Mouse (Mus musculus) limb, embryonic 11.5 days (tissue): Measurements from ENCODE around the gene Arpc4. TPM values are rescaled to one million over a fixed set of nuclear protein-coding genes. Genes with fewer than 3 reads are reported as not detected.

Source experiments
- ATAC-seq: fragments of 200-750 bp; cut with Nextera tagmentation; 2 replicates; pipeline ENCODE4 v1.8.0; 2017; ENCODE audit warnings: low read depth; ENCODE audit not compliant: insufficient number of reproducible peaks, low FRiP score, low TSS enrichment
- DNase-seq: peaks from one replicate; pipeline ENCODE4 v3.0.0-alpha.2; 2015; ENCODE audit warnings: low spot score
- H3K27ac ChIP-seq: fragments of 300-500 bp; sonication (generic); replicated peaks from 2 replicates; pipeline ENCODE4 v1.5.1; 2014; ENCODE audit warnings: low read depth, mild to moderate bottlenecking, low read length
- H3K27me3 ChIP-seq: fragments of 300-500 bp; sonication (generic); 2 replicates; pipeline ENCODE4 v1.6.1; 2014; ENCODE audit warnings: mild to moderate bottlenecking, low read length, mixed read lengths; ENCODE audit not compliant: control insufficient read depth, insufficient read depth
- H3K36me3 ChIP-seq: fragments of 300-500 bp; sonication (generic); 2 replicates; pipeline ENCODE4 v1.6.1; 2014; ENCODE audit warnings: mild to moderate bottlenecking, low read length, moderate library complexity, mixed read lengths; ENCODE audit not compliant: control insufficient read depth, insufficient read depth
- H3K4me1 ChIP-seq: fragments of 300-500 bp; sonication (generic); 2 replicates; pipeline ENCODE4 v1.6.1; 2014; ENCODE audit warnings: low read length, mixed read lengths; ENCODE audit not compliant: control insufficient read depth, insufficient read depth
- H3K4me2 ChIP-seq: fragments of 300-500 bp; sonication (generic); 2 replicates; pipeline ENCODE4 v1.6.1; 2014; ENCODE audit warnings: low read depth, mild to moderate bottlenecking, moderate library complexity; ENCODE audit not compliant: severe bottlenecking
- H3K4me3 ChIP-seq: fragments of 300-500 bp; sonication (generic); 2 replicates; pipeline ENCODE4 v1.5.1; 2014; ENCODE audit warnings: low read depth, low read length
- H3K9ac ChIP-seq: fragments of 300-500 bp; sonication (generic); 2 replicates; pipeline ENCODE4 v1.6.1; 2014; ENCODE audit warnings: mild to moderate bottlenecking, low read length
- H3K9me3 ChIP-seq: fragments of 300-500 bp; sonication (generic); 2 replicates; pipeline ENCODE4 v1.6.1; 2016; ENCODE audit warnings: low read length; ENCODE audit not compliant: control insufficient read depth
- WGBS: fragments of 180-500 bp; shearing (Covaris S2); extraction: QIAGEN DNeasy Blood & Tissue Kit; methylation state at CpG from one replicate; pipeline ENCODE4 v1.1.7; 2014; 5-methylcytosine and 5-hydroxymethylcytosine counted together
- polyA plus RNA-seq: library from polyadenylated mRNA; unstranded; fragments of >200 nt; fragmentation: Nextera tagmentation; extraction: Ambion mirVana; gene quantifications from 2 replicates; pipeline ENCODE4 v1.2.1, GENCODE M21; 2014

The Arpc4 gene
- polyA plus RNA-seq, 1 experiment from 2014 or later = 197 TPM

DNA sequence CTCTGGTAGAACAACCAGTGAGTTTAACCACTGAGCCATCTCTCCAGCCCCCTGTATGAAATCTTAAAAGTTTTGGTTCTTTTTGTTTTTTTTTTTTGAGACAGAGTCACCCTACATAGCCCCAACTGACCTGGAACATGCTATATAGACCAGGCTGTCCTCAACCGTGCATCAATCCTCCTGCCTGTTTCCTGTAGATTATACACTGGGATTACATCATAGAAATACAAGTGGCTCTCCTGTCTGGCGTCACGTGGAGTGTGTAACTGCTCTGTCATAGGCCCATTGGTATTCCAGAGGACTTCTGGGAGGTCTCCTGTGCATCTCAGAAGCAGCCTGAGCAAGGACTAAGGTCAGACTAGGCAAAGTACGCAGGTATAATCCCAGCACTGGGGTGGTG lies 45.1 kb downstream of the Arpc4 start:
- H3K9me3 ChIP-seq = no peaks in the 10 kb centered on the region
- H3K27ac ChIP-seq = no peak overlapping the region
- 90% methylated on average over 4 of the region's 4 CpGs for WGBS
- H3K9ac ChIP-seq = no peak overlapping the region
- ATAC-seq = no peak
- no peak for DNase-seq
- H3K36me3 ChIP-seq = no peaks in the 10 kb centered on the region
- no peak overlapping the region for H3K4me2 ChIP-seq
- no peak overlapping the region for H3K4me3 ChIP-seq
- H3K4me1 ChIP-seq = peaks cover 5% of the 10 kb centered on the region; the same call in 1 of the 2 replicates
- H3K27me3 ChIP-seq = no peaks in the 10 kb centered on the region

DNA sequence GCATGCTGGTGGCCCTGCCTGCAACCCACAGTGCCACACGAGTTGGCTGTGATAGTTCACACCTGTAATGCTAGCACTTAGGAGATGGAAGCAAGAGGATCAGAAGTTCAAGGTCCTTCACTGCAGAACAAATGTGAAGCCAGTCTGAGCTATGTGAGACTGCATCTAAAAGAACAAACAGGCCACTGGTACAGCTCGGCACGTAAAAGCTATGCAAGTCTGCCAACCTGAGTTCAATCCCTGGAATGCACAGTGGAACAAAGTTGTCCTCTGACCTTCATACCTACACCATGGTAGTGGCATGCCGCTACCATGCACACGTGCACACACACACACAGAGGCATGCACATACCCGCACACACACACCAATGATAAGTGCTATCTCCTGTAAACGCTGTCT lies 46.3 kb downstream of the Arpc4 start:
- no peak overlapping the region for H3K4me3 ChIP-seq
- 85% methylated on average over 7 of the region's 7 CpGs for WGBS
- H3K4me1 ChIP-seq = no peaks in the 10 kb centered on the region
- ATAC-seq (no peak), DNase-seq (no peak)
- H3K9ac ChIP-seq = no peak overlapping the region
- no peaks in the 10 kb centered on the region for H3K9me3 ChIP-seq
- no peak overlapping the region for H3K4me2 ChIP-seq
- no peaks in the 10 kb centered on the region for H3K36me3 ChIP-seq
- H3K27ac ChIP-seq = no peak overlapping the region
- H3K27me3 ChIP-seq = no peaks in the 10 kb centered on the region

DNA sequence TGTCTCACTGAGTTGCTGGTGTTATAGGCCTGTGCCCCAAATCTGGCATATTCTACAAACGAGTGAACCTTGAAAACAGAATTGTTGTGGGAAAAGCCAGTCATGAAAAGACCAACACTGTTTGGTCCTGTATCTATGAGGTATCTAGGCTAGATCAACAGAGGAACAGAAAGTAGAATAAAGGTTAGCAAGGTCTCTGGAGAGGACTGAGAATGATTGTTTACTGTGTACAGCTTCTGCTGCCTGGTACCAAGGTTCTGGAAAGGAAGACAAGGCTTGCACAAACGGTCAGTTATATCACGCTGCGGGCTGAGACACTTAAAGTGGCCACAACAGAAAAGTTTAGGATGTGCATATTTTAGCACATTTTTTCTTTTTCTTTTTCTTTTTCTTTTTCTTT lies 48.8 kb downstream of the Arpc4 start:
- DNase-seq = no peak
- 89% methylated on average over 4 of the region's 4 CpGs for WGBS

DNA sequence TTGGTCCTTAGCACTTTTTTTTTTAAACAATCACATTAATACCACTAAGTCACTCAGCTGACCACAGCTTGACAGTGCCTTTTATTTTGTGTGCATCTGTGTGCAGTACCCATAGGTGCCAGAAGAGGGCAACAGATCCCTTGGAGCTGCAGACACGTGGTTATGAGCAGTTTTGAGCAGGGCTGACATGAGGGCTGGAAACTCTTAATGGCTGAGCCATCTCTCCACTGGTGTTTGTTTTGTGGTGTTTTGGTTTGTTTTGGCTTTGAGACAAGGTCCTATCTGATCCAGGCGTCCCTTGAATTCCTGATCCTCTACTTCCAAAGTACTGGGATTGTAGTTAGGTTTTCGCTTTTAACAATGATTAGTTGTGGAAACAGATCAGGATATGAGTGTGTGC lies 49.5 kb downstream of the Arpc4 start:
- 60% methylated on average over 3 of the region's 3 CpGs for WGBS
- ATAC-seq (no peak), DNase-seq (peak; percentile 73)

More for the DNA sequence above, 48.8 kb downstream of the Arpc4 start:
- Histone ChIP-seq H3K4me1 (no peaks in the 10 kb centered on the region), H3K36me3 (no peaks in the 10 kb centered on the region), H3K4me2 (no peak overlapping the region), H3K27me3 (no peaks in the 10 kb centered on the region), H3K27ac (no peak overlapping the region), H3K9me3 (no peaks in the 10 kb centered on the region), H3K4me3 (no peak overlapping the region), H3K9ac (no peak overlapping the region)
- ATAC-seq = no peak

DNA sequence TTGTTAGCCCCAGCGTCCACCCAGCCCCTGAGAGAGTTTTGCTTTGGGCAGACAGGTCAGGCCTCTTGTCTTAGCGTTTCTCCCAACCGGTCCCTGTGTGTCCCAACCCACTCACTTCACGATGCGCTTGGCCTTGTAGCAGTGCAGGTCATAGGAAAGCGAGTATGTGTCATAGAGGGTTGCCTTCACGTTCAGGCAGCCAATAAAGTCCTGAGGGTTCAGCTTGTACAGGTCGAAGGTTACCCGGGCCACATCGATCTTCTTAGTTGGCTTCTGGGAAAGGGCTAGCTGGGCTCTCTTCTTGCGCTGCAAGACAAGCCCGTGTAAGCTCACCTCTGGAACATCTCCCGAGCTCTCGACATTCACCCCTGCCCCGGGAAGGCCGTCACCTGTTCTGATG lies 50.1 kb downstream of the Arpc4 start:
- no peak overlapping the region for H3K9ac ChIP-seq
- no peak for ATAC-seq
- no peaks in the 10 kb centered on the region for H3K27me3 ChIP-seq
- no peak overlapping the region for H3K4me2 ChIP-seq
- H3K36me3 ChIP-seq = no peaks in the 10 kb centered on the region
- H3K9me3 ChIP-seq = no peaks in the 10 kb centered on the region
- WGBS = 88% methylated on average over 16 of the region's 16 CpGs
- no peak overlapping the region for H3K4me3 ChIP-seq
- no peak overlapping the region for H3K27ac ChIP-seq
- DNase-seq = no peak
- H3K4me1 ChIP-seq = no peaks in the 10 kb centered on the region

More for the DNA sequence above, 49.5 kb downstream of the Arpc4 start:
- Histone ChIP-seq H3K27me3 (no peaks in the 10 kb centered on the region), H3K36me3 (no peaks in the 10 kb centered on the region), H3K4me1 (no peaks in the 10 kb centered on the region), H3K9me3 (no peaks in the 10 kb centered on the region), H3K4me3 (no peak overlapping the region), H3K4me2 (no peak overlapping the region), H3K9ac (no peak overlapping the region), H3K27ac (no peak overlapping the region)

DNA sequence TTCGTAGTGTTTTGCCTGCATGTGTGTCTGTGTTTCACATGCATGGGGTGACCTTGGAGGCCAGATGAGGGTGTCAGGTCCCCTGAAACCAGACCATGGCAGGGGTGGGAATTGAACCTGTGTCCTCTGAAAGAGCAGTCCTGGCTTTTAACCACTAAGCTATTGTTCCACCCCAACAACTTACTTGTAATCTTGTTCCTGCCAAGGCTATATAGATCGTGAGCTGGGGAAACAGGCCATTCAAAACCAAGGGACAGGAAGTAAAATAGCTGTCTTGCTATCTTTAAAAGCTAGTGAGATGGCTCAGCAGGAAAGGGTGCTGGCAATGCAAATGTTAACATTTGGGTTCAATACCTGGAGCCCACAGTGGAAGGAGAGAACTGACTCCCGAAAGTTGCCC lies 52.0 kb downstream of the Arpc4 start:
- DNase-seq (no peak), ATAC-seq (no peak)
- no peak overlapping the region for H3K27ac ChIP-seq
- no peaks in the 10 kb centered on the region for H3K36me3 ChIP-seq
- no peaks in the 10 kb centered on the region for H3K4me1 ChIP-seq
- no peak overlapping the region for H3K4me2 ChIP-seq
- H3K4me3 ChIP-seq = no peak overlapping the region
- H3K9me3 ChIP-seq = no peaks in the 10 kb centered on the region
- H3K27me3 ChIP-seq = no peaks in the 10 kb centered on the region
- WGBS = 80% methylated on average over 3 of the region's 3 CpGs
- no peak overlapping the region for H3K9ac ChIP-seq

DNA sequence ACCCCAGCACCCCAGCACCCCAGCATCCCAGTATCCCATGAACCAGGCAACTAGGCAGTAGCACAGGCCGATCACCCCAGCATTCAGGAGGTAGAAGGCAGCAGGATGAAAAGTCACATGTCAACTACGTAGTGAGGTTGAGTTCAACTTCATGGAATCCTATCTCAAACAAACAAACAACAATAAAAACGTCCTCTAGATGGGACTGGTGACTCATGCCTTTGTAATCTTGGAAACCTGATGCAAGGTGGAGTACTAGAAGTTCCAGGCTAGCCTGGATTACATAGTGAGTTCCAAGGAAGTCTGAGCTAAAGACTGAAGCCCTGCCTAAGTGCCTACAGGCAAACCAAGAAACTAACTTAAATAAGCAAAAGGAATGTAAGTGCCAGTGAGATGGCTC lies 52.9 kb downstream of the Arpc4 start:
- Histone ChIP-seq H3K27ac (no peak overlapping the region), H3K27me3 (no peaks in the 10 kb centered on the region), H3K4me2 (no peak overlapping the region), H3K36me3 (no peaks in the 10 kb centered on the region), H3K9ac (no peak overlapping the region), H3K9me3 (no peaks in the 10 kb centered on the region), H3K4me3 (no peak overlapping the region), H3K4me1 (no peaks in the 10 kb centered on the region)
- ATAC-seq = no peak
- WGBS = 61% methylated on average over 3 of the region's 3 CpGs
- DNase-seq = no peak

DNA sequence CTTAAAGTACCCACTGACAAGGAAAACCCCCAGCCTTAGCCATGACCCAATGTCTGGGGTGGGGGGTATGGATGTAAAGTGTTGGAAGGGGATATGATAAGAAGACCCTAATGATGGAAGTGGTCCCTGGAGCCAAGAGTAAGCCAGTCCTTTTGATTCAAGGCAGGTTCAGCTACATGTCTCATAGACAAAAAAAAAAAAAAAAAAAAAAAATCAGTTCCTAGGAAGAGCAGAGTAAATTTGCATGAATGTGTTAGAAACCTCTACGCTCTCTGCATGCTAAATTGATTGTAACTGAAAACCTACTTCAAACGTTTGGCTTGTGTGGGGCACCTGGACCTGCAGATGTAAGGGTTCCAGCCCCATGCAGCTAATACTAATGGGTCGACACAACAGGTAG lies 53.9 kb downstream of the Arpc4 start:
- 58% methylated on average over 3 of the region's 3 CpGs for WGBS
- Histone ChIP-seq H3K9ac (no peak overlapping the region), H3K36me3 (no peaks in the 10 kb centered on the region), H3K27ac (no peak overlapping the region), H3K4me1 (no peaks in the 10 kb centered on the region), H3K4me2 (no peak overlapping the region), H3K9me3 (no peaks in the 10 kb centered on the region), H3K4me3 (no peak overlapping the region), H3K27me3 (no peaks in the 10 kb centered on the region)
- DNase-seq (no peak), ATAC-seq (no peak)

DNA sequence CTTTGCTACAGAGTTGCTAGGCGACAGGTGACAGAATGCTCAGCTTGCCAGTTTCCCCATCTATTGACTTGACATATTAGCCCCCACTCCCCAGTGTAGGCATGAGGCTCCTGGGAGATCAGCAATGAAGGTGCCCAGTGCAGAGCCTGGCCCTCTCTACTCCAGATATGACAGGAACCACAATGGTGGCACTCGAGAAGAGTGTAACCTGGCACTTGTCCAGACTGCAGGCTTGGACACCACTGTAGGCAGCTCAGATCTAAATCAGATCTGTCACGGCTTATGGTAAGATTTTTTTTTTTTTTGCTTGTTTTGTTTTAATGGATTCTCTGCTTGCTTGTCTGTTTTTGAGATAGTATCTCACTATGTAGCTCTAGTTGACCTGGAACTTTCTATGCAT lies 55.7 kb downstream of the Arpc4 start:
- Histone ChIP-seq H3K36me3 (no peaks in the 10 kb centered on the region), H3K27ac (no peak overlapping the region), H3K4me3 (no peak overlapping the region), H3K4me1 (no peaks in the 10 kb centered on the region), H3K4me2 (no peak overlapping the region), H3K9me3 (no peaks in the 10 kb centered on the region), H3K27me3 (no peaks in the 10 kb centered on the region), H3K9ac (no peak overlapping the region)
- ATAC-seq (no peak), DNase-seq (no peak)
- 87% methylated on average over 3 of the region's 3 CpGs for whole genome bisulfite sequencing
